Mouse (Mus musculus): ENCODE measurements around the gene Scgb2b11.
"Not testable (repeated sequence)": the region's sequence is repeated elsewhere in the genome, so short reads cannot be mapped to it uniquely, and the experiment has no call there.

The Scgb2b11 gene

DNA sequence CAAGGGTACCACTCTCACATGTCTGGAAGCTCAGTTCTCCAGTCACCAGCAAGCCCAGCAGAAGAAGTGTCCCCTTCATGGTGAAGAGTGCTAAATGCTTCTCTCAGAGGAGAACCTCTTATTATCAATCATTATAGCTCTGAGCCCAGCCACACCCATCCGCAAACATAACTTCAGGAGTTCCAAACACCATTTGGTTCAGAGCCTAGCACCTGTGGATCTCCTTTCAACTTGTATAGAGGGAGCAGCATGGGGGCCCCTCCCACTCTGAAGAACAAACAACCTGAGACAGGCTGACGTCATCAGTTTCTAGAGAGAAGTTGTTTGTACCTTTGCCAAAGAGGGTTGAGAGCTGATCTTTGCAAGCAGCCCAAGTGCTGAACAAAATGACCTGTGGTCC is at the start of gene Scgb2b11:
Gene Scgb2b11, minus strand, starts transcription at position 101 of the 400 bp plus-strand sequence.
- in situ Hi-C loops (cut with MboI, MseI), result loop anchor here (5.0 to 10.0 kb wide), 2 partner anchors 964 to 966 kb away; partner anchors contain the start of gene Scgb2b18 (in 1 of the 2)

DNA sequence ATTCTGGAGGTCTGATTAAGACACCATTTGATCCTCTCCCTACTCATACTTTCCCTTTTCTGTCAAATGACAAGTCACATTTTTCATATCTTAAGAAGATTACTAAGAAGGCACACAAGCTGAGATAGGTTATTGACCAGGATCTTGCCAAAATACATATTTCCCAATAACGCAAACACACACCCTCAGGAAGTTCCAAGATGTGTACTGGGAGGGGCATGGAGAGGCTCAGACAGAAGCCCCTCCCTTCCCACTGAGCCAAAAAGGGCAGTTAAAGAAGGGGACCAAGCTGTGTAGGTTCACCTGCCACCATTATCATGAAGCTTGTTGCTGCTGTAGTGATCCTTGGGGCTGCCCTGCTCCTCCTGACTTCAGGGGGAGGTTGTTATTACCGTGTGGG is 11.6 kb upstream of the Scgb2b11 start, which contains the start of gene Scgb1b11:
Gene Scgb1b11, plus strand, starts transcription at position 301 of the 400 bp plus-strand sequence.
- in situ Hi-C loops (cut with MboI, MseI), result not testable (repeated sequence)

All from T-helper 17 cell (primary cell).